Mouse (Mus musculus) limb, embryonic 11.5 days (tissue): ENCODE results near the gene Itga3. TPM values are rescaled to one million over a fixed set of nuclear protein-coding genes. Genes with fewer than 3 reads are reported as not detected.
A peak's percentile ranks its signal among the peaks of the same experiment; 100 is the strongest.

ENCODE experiments used
- ATAC-seq: fragments of 200-750 bp; cut with Nextera tagmentation; 2 replicates; pipeline ENCODE4 v1.8.0; 2017; ENCODE audit warnings: low read depth; ENCODE audit not compliant: insufficient number of reproducible peaks, low FRiP score, low TSS enrichment
- DNase-seq: peaks from one replicate; pipeline ENCODE4 v3.0.0-alpha.2; 2015; ENCODE audit warnings: low spot score
- H3K27ac ChIP-seq: fragments of 300-500 bp; sonication (generic); replicated peaks from 2 replicates; pipeline ENCODE4 v1.5.1; 2014; ENCODE audit warnings: low read depth, mild to moderate bottlenecking, low read length
- H3K27me3 ChIP-seq: fragments of 300-500 bp; sonication (generic); 2 replicates; pipeline ENCODE4 v1.6.1; 2014; ENCODE audit warnings: mild to moderate bottlenecking, low read length, mixed read lengths; ENCODE audit not compliant: control insufficient read depth, insufficient read depth
- H3K36me3 ChIP-seq: fragments of 300-500 bp; sonication (generic); 2 replicates; pipeline ENCODE4 v1.6.1; 2014; ENCODE audit warnings: mild to moderate bottlenecking, low read length, moderate library complexity, mixed read lengths; ENCODE audit not compliant: control insufficient read depth, insufficient read depth
- H3K4me1 ChIP-seq: fragments of 300-500 bp; sonication (generic); 2 replicates; pipeline ENCODE4 v1.6.1; 2014; ENCODE audit warnings: low read length, mixed read lengths; ENCODE audit not compliant: control insufficient read depth, insufficient read depth
- H3K4me2 ChIP-seq: fragments of 300-500 bp; sonication (generic); 2 replicates; pipeline ENCODE4 v1.6.1; 2014; ENCODE audit warnings: low read depth, mild to moderate bottlenecking, moderate library complexity; ENCODE audit not compliant: severe bottlenecking
- H3K4me3 ChIP-seq: fragments of 300-500 bp; sonication (generic); 2 replicates; pipeline ENCODE4 v1.5.1; 2014; ENCODE audit warnings: low read depth, low read length
- H3K9ac ChIP-seq: fragments of 300-500 bp; sonication (generic); 2 replicates; pipeline ENCODE4 v1.6.1; 2014; ENCODE audit warnings: mild to moderate bottlenecking, low read length
- H3K9me3 ChIP-seq: fragments of 300-500 bp; sonication (generic); 2 replicates; pipeline ENCODE4 v1.6.1; 2016; ENCODE audit warnings: low read length; ENCODE audit not compliant: control insufficient read depth
- WGBS: fragments of 180-500 bp; shearing (Covaris S2); extraction: QIAGEN DNeasy Blood & Tissue Kit; methylation state at CpG from one replicate; pipeline ENCODE4 v1.1.7; 2014; 5-methylcytosine and 5-hydroxymethylcytosine counted together
- polyA plus RNA-seq: library from polyadenylated mRNA; unstranded; fragments of >200 nt; fragmentation: Nextera tagmentation; extraction: Ambion mirVana; gene quantifications from 2 replicates; pipeline ENCODE4 v1.2.1, GENCODE M21; 2014

The Itga3 gene
- polyA plus RNA-seq, 1 experiment from 2014 or later, result 5.7 TPM

DNA sequence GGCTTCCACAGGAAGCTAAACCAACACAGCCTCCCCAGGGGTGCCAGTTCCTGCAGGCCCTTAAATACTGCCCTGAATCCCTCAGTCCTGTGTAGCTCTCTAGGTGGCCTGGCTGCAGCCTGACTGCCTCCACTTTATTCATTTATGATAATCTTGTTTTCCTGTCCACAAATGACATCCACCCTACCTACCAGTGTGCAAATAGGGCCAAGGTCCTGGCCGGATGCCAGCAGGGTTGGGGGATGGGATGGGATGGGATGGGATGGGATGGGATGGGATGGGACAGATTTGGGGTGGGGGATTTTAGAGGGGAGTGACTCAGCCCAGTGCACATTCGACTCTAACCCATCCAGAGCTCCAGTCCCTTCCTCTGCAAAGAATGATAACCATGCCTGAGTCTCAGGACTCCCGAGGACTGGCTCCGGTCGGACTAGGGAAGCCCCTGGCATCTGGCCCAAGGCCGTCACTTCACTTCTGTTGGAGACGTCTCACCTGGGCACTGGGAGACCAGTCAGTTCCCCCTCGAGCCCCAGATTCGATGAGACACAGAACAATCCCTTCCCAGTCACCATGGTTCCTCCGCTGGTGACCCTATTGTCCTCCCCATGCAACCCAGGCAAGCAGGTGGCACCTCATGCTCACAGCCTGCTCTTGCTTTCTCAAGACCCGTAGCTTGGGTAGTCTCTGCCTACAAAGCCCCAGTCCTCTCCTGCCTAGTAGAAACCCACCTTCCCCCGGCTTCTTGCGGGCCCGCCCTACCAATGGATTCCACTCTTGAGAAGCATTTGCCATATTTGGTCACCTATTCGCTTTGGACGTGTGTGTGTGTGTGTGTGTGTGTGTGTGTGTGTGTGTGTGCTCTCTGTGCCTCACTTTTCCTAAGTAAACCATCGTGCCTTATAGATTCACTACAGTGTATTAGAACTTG is 11.0 kb upstream of the Itga3 start:
- Histone ChIP-seq H3K4me2 (no peak overlapping the region), H3K27me3 (no peaks in the 10 kb centered on the region), H3K9ac (no peak overlapping the region), H3K27ac (no peak overlapping the region), H3K4me3 (no peak overlapping the region), H3K4me1 (0 out of 2 replicates have a peak, but pooled peaks cover 3% of the 10 kb centered on the region), H3K9me3 (no peaks in the 10 kb centered on the region), H3K36me3 (no peaks in the 10 kb centered on the region)
- 71% methylated on average over 17 of the region's 17 CpGs for WGBS
- ATAC-seq (no peak), DNase-seq (no peak)

DNA sequence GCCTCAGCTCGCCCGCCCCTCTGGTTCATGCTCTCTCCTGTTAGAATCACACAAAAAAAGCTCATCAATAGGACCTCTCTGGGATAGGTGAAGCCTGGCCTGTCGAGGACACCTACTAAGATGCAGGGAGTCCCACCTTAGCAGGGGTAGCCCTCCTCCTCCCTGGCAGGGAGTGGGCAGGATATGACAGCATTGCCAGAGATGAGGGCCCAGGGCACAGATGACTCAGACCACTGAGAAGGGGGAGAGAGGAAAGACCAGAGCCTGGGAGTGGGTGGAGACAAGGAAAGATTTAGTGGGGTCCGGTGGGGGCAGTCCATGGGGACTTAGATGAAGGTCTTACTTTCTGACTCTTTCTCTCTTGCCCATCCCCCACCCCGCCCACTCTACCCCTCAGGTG is 9.6 kb upstream of the Itga3 start:
- ATAC-seq (no peak; the same call in 1 of the 2 replicates), DNase-seq (no peak)
- Histone ChIP-seq H3K27me3 (no peaks in the 10 kb centered on the region), H3K36me3 (no peaks in the 10 kb centered on the region), H3K27ac (no peak overlapping the region), H3K4me1 (0 out of 2 replicates have a peak, but pooled peaks cover 3% of the 10 kb centered on the region), H3K9ac (no peak overlapping the region), H3K4me2 (no peak overlapping the region), H3K4me3 (no peak overlapping the region), H3K9me3 (no peaks in the 10 kb centered on the region)
- 45% methylated on average over 5 of the region's 5 CpGs for WGBS

DNA sequence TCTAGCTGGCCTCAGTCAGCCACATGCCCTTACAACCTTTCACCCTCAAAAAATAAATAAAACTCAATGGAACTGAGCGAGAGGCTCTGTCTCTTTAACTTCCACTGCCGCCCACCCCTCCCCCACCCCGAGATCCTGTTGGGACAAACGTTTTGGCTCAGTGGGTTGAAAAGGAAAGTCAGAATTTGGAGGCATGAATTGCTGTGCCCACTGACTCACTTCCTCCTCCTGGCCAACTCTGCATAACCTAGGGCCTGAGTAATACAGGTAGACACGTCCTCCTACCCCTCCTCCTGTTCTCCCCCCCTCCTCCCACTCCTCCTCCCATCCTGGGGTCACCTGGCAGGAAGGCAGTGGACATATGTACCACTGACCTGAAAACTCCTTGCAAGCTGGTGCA is 9.1 kb upstream of the Itga3 start:
- no peaks in the 10 kb centered on the region for H3K27me3 ChIP-seq
- H3K27ac ChIP-seq, result no peak overlapping the region
- ATAC-seq (no peak), DNase-seq (no peak)
- H3K9ac ChIP-seq, result no peak overlapping the region
- H3K4me3 ChIP-seq, result no peak overlapping the region
- H3K4me2 ChIP-seq, result no peak overlapping the region
- H3K9me3 ChIP-seq, result no peaks in the 10 kb centered on the region
- H3K4me1 ChIP-seq, result 0 out of 2 replicates have a peak, but pooled peaks cover 3% of the 10 kb centered on the region
- 14% methylated on average over 5 of the region's 5 CpGs for WGBS
- no peaks in the 10 kb centered on the region for H3K36me3 ChIP-seq

DNA sequence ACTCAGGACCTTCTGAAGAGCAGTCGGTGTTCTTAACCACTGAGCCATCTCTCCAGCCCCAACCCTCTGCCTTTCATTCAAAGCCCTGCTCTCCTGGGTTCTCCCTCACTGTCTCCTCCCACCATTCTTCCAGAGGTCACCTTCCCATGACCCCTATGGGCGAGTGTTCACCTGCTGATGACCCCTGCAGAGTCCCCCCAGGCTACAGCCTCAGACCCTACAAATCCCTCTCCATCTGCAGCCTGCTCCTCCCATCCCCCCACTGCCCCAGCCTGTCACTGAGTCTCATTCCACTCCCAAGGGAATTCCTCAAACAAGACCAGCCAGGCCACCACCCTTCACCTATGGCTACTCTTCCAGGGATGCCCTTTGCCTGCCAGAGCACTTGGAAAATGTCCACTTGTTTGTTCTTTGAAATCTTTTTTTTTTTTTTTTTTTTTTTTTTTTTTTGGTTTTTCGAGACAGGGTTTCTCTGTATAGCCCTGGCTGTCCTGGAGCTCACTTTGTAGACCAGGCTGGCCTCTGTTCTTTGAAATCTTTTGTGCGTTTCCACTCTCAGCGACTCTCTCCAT is 8.3 kb upstream of the Itga3 start:
- H3K27me3 ChIP-seq, result no peaks in the 10 kb centered on the region
- no peak overlapping the region for H3K4me3 ChIP-seq
- no peaks in the 10 kb centered on the region for H3K36me3 ChIP-seq
- H3K4me2 ChIP-seq, result no peak overlapping the region
- no peaks in the 10 kb centered on the region for H3K9me3 ChIP-seq
- DNase-seq (no peak), ATAC-seq (0 out of 2 replicates have a peak, but pooled peaks have one; percentile 17)
- 0 out of 2 replicates have a peak, but pooled peaks cover 3% of the 10 kb centered on the region for H3K4me1 ChIP-seq
- WGBS, result 44% methylated on average over 5 of the region's 5 CpGs
- H3K27ac ChIP-seq, result no peak overlapping the region
- H3K9ac ChIP-seq, result no peak overlapping the region

DNA sequence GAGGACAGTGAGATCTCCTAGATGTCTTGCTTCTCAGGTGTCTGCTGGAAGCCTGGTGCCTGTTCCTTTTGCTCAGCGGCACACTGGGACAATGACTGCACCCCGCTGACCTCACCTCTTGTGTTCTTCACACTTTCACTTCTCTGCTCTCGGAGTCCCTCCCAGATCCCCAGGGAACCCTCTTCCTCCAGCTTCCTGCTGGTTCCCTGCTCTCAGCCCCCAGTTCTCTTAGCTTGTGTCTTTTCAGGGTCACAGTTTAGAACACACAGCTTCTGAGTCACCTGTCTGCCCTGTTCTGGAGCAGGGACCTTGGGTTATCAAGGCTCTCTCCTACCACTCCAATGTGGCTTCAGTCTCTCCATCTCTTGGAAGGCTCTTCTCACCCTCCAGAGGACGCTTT is 7.6 kb upstream of the Itga3 start:
- H3K4me1 ChIP-seq, result 0 out of 2 replicates have a peak, but pooled peaks cover 3% of the 10 kb centered on the region
- 26% methylated on average over 4 of the region's 4 CpGs for WGBS

DNA sequence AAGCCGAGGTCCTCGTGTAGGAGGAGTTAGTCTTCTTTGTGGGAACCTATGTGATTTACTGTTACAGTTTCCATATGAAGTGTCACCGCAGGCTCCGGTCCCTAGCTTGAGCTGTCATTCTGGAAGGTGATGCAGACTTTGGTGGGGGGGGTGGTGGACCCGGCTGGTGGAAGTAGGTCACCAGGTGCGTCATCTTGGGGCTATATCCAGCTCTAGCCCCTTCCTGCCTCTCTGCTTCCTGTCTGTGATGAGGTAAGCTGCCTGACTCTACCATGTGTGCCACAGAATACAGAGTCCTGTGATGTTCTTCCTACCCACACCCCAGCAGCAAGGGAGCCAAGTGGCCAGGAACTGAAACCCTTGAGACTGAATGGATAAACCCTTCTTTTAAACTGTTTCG is 6.3 kb upstream of the Itga3 start:
- H3K4me2 ChIP-seq, result no peak overlapping the region

More for the DNA sequence above, 7.6 kb upstream of the Itga3 start:
- no peaks in the 10 kb centered on the region for H3K9me3 ChIP-seq
- H3K4me2 ChIP-seq, result no peak overlapping the region
- no peak overlapping the region for H3K27ac ChIP-seq
- no peak overlapping the region for H3K4me3 ChIP-seq
- DNase-seq (no peak), ATAC-seq (no peak)
- H3K36me3 ChIP-seq, result no peaks in the 10 kb centered on the region
- no peak overlapping the region for H3K9ac ChIP-seq
- no peaks in the 10 kb centered on the region for H3K27me3 ChIP-seq

DNA sequence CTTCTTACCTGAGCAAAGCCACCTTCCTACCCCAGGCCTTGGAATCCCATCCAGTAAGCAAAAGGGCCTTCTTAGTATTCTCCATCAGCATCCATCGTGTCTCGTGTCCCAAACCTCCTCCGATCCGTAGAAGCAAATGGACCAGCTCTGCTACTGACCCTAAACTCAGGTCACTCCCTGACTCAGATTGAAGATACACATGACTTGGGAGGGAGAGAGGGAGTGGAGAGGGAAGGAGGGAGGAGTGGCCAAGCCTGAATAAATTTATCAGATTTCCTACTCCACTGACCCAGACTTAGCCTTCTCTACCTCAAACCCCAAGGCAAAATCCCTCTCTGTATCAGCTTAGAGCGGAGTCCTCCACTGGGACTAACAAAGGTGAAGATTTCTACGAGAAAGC is 4.2 kb upstream of the Itga3 start:
- Histone ChIP-seq H3K9ac (no peak overlapping the region), H3K9me3 (no peaks in the 10 kb centered on the region), H3K36me3 (no peaks in the 10 kb centered on the region), H3K27ac (no peak overlapping the region), H3K4me2 (no peak overlapping the region), H3K4me3 (no peak overlapping the region), H3K27me3 (peaks cover 20% of the 10 kb centered on the region), H3K4me1 (peaks cover 4% of the 10 kb centered on the region; the same call in 1 of the 2 replicates)
- ATAC-seq (no peak), DNase-seq (no peak)
- WGBS, result 87% methylated on average over 6 of the region's 6 CpGs

More for the DNA sequence above, 6.3 kb upstream of the Itga3 start:
- ATAC-seq (no peak), DNase-seq (no peak)
- Histone ChIP-seq H3K9ac (no peak overlapping the region), H3K4me1 (no peaks in the 10 kb centered on the region), H3K4me3 (no peak overlapping the region), H3K36me3 (no peaks in the 10 kb centered on the region), H3K27me3 (peaks cover 1% of the 10 kb centered on the region; the same call in 1 of the 2 replicates), H3K9me3 (no peaks in the 10 kb centered on the region), H3K27ac (no peak overlapping the region)
- 89% methylated on average over 7 of the region's 7 CpGs for WGBS

DNA sequence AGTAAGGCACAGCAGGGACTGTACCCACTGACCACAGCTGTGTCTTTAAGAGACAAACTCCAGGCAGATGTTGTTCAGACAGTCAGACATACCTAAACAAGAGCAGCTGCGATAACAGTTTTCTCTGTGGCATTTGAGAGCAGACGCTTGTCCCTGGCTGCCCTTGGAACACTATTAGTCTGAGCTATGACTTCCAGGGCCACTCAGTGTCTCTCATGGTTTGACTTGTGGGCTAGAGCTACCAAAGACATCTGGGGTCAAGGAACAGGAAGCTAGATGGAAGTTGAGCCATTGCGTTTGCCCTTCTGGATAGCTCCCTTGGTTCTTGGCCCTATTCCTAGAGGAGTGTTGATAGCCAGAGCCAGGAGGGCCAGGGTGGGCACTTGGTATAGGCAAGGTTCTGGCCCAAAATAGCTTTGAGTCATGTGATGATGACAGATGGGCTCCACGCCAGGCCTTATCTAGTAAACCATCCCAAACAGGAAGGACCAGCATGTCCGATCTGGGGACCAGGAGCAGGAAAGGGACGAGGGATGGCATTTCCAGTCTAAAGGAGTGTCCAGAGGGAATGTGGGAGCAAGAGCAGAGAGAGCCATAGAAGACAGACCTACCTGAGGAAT is 2.8 kb upstream of the Itga3 start:
- no peak for ATAC-seq

More for the DNA sequence above, 2.8 kb upstream of the Itga3 start:
- Histone ChIP-seq H3K9me3 (no peaks in the 10 kb centered on the region), H3K27ac (no peak overlapping the region), H3K36me3 (no peaks in the 10 kb centered on the region), H3K9ac (no peak overlapping the region), H3K4me3 (no peak overlapping the region), H3K4me1 (peaks cover 10% of the 10 kb centered on the region; the same call in 1 of the 2 replicates), H3K27me3 (peaks cover 35% of the 10 kb centered on the region), H3K4me2 (no peak overlapping the region)
- 76% methylated on average over 6 of the region's 6 CpGs for WGBS
- DNase-seq, result no peak
